Mouse (Mus musculus): ENCODE measurements around the gene R3hcc1l. TPM values are rescaled to one million over a fixed set of nuclear protein-coding genes. Genes with fewer than 3 reads are reported as not detected.

The R3hcc1l gene
- polyA plus RNA-seq, 1 experiment from 2014 or later, result 15.4 TPM

- Histone ChIP-seq H3K27me3 (ENCODE audit: insufficient read depth, poor library complexity, severe bottlenecking) (peaks cover 42% of the 10 kb centered on the region), H3K4me1 (replicated peaks) (peaks cover 16% of the 10 kb centered on the region), H3K36me3 (no peaks in the 10 kb centered on the region), H3K27ac (peak within 1 kb of the TSS; percentile 57; the same call in 1 of the 2 replicates), H3K9me3 (no peaks in the 10 kb centered on the region), H3K4me3 (peak within 1 kb of the TSS; percentile 50)
- DNase-seq (ENCODE audit: low spot score), result peak; percentile 26
- WGBS, result 1% methylated on average over 37 of the region's 37 CpGs
Observed at GRCm38 (mm10) chr19:42612654-42613053, 94.1 kb downstream of the R3hcc1l start, which contains the start of gene Loxl4. Gene Loxl4, minus strand, starts transcription at chr19:42612813.

GRCm38 (mm10) chr19:42613116-42613515, 94.6 kb downstream of the R3hcc1l start:
- Histone ChIP-seq H3K4me3 (peak overlapping the region; percentile 50), H3K9me3 (no peaks in the 10 kb centered on the region), H3K27ac (peak overlapping the region; percentile 57; the same call in 1 of the 2 replicates), H3K4me1 (replicated peaks) (peaks cover 16% of the 10 kb centered on the region), H3K27me3 (ENCODE audit: insufficient read depth, poor library complexity, severe bottlenecking) (peaks cover 42% of the 10 kb centered on the region), H3K36me3 (no peaks in the 10 kb centered on the region)
- no peak for DNase-seq (ENCODE audit: low spot score)
- 31% methylated on average over 7 of the region's 7 CpGs for WGBS

- Histone ChIP-seq H3K4me1 (replicated peaks) (peaks cover 16% of the 10 kb centered on the region), H3K9me3 (no peaks in the 10 kb centered on the region), H3K27me3 (ENCODE audit: insufficient read depth, poor library complexity, severe bottlenecking) (peaks cover 42% of the 10 kb centered on the region), H3K36me3 (no peaks in the 10 kb centered on the region), H3K4me3 (no peak overlapping the region), H3K27ac (no peak overlapping the region)
- WGBS, result 76% methylated on average over 7 of the region's 7 CpGs
- no peak for DNase-seq (ENCODE audit: low spot score)
Observed at GRCm38 (mm10) chr19:42613647-42614225, 95.2 kb downstream of the R3hcc1l start.

- WGBS, result 85% methylated on average over 6 of the region's 6 CpGs
- DNase-seq (ENCODE audit: low spot score), result no peak
Observed at GRCm38 (mm10) chr19:42628068-42628467, 109.5 kb downstream of the R3hcc1l start.

GRCm38 (mm10) chr19:42631541-42631961, 113.0 kb downstream of the R3hcc1l start:
- 25% methylated on average over 8 of the region's 8 CpGs for WGBS
- peak overlapping the region; percentile 51 for H3K27ac ChIP-seq
- no peak for DNase-seq (ENCODE audit: low spot score)

More at GRCm38 (mm10) chr19:42628068-42628467, 109.5 kb downstream of the R3hcc1l start:
- Histone ChIP-seq H3K4me1 (replicated peaks) (peaks cover 10% of the 10 kb centered on the region), H3K36me3 (no peaks in the 10 kb centered on the region), H3K9me3 (no peaks in the 10 kb centered on the region), H3K4me3 (no peak overlapping the region), H3K27me3 (ENCODE audit: insufficient read depth, poor library complexity, severe bottlenecking) (peaks cover 5% of the 10 kb centered on the region), H3K27ac (no peak overlapping the region)

GRCm38 (mm10) chr19:42632301-42632700, 113.7 kb downstream of the R3hcc1l start:
- WGBS, result 75% methylated on average over 4 of the region's 4 CpGs
- H3K4me1 ChIP-seq (replicated peaks), result peaks cover 10% of the 10 kb centered on the region
- H3K27me3 ChIP-seq (ENCODE audit: insufficient read depth, poor library complexity, severe bottlenecking), result peaks cover 5% of the 10 kb centered on the region
- no peak overlapping the region for H3K4me3 ChIP-seq
- no peak for DNase-seq (ENCODE audit: low spot score)
- H3K9me3 ChIP-seq, result no peaks in the 10 kb centered on the region
- no peaks in the 10 kb centered on the region for H3K36me3 ChIP-seq
- no peak overlapping the region for H3K27ac ChIP-seq

More at GRCm38 (mm10) chr19:42631541-42631961, 113.0 kb downstream of the R3hcc1l start:
- peaks cover 10% of the 10 kb centered on the region for H3K4me1 ChIP-seq (replicated peaks)
- no peaks in the 10 kb centered on the region for H3K36me3 ChIP-seq
- H3K9me3 ChIP-seq, result no peaks in the 10 kb centered on the region
- peaks cover 5% of the 10 kb centered on the region for H3K27me3 ChIP-seq (ENCODE audit: insufficient read depth, poor library complexity, severe bottlenecking)
- H3K4me3 ChIP-seq, result no peak overlapping the region

GRCm38 (mm10) chr19:42633650-42634049, 115.1 kb downstream of the R3hcc1l start:
- H3K27ac ChIP-seq, result no peak overlapping the region
- WGBS, result 75% methylated on average over 2 of the region's 2 CpGs
- DNase-seq (ENCODE audit: low spot score), result no peak

GRCm38 (mm10) chr19:42636631-42637030, 118.1 kb downstream of the R3hcc1l start:
- 54% methylated on average over 11 of the region's 11 CpGs for WGBS
- Histone ChIP-seq H3K27me3 (ENCODE audit: insufficient read depth, poor library complexity, severe bottlenecking) (peaks cover 5% of the 10 kb centered on the region), H3K4me1 (replicated peaks) (peaks cover 15% of the 10 kb centered on the region), H3K27ac (no peak overlapping the region), H3K36me3 (no peaks in the 10 kb centered on the region), H3K4me3 (no peak overlapping the region), H3K9me3 (no peaks in the 10 kb centered on the region)
- DNase-seq (ENCODE audit: low spot score), result peak; percentile 41

More at GRCm38 (mm10) chr19:42633650-42634049, 115.1 kb downstream of the R3hcc1l start:
- Histone ChIP-seq H3K27me3 (ENCODE audit: insufficient read depth, poor library complexity, severe bottlenecking) (peaks cover 5% of the 10 kb centered on the region), H3K9me3 (no peaks in the 10 kb centered on the region), H3K4me1 (replicated peaks) (peaks cover 13% of the 10 kb centered on the region), H3K4me3 (no peak overlapping the region), H3K36me3 (no peaks in the 10 kb centered on the region)

- H3K27ac ChIP-seq, result peak overlapping the region; percentile 24; the same call in 1 of the 2 replicates
- 44% methylated on average over 8 of the region's 8 CpGs for WGBS
- peak; percentile 52 for DNase-seq (ENCODE audit: low spot score)
- H3K27me3 ChIP-seq (ENCODE audit: insufficient read depth, poor library complexity, severe bottlenecking), result no peaks in the 10 kb centered on the region
- no peak overlapping the region for H3K4me3 ChIP-seq
- no peaks in the 10 kb centered on the region for H3K9me3 ChIP-seq
- H3K36me3 ChIP-seq, result no peaks in the 10 kb centered on the region
- peaks cover 12% of the 10 kb centered on the region for H3K4me1 ChIP-seq (replicated peaks)
Observed at GRCm38 (mm10) chr19:42638604-42639481, 120.3 kb downstream of the R3hcc1l start.

- Histone ChIP-seq H3K4me1 (replicated peaks) (peaks cover 12% of the 10 kb centered on the region), H3K36me3 (no peaks in the 10 kb centered on the region), H3K4me3 (no peak overlapping the region), H3K27me3 (ENCODE audit: insufficient read depth, poor library complexity, severe bottlenecking) (no peaks in the 10 kb centered on the region), H3K9me3 (no peaks in the 10 kb centered on the region), H3K27ac (peak overlapping the region; percentile 24; the same call in 1 of the 2 replicates)
- 81% methylated on average over 8 of the region's 8 CpGs for WGBS
- no peak for DNase-seq (ENCODE audit: low spot score)
Observed at GRCm38 (mm10) chr19:42639544-42639943, 121.0 kb downstream of the R3hcc1l start.

GRCm38 (mm10) chr19:42640211-42640610, 121.7 kb downstream of the R3hcc1l start:
- H3K27me3 ChIP-seq (ENCODE audit: insufficient read depth, poor library complexity, severe bottlenecking), result no peaks in the 10 kb centered on the region
- H3K36me3 ChIP-seq, result no peaks in the 10 kb centered on the region
- no peak overlapping the region for H3K27ac ChIP-seq
- 87% methylated on average over 9 of the region's 9 CpGs for WGBS
- 0 out of 2 replicates have a peak, but pooled peaks cover 2% of the 10 kb centered on the region for H3K9me3 ChIP-seq
- peaks cover 12% of the 10 kb centered on the region for H3K4me1 ChIP-seq (replicated peaks)
- DNase-seq (ENCODE audit: low spot score), result peak; percentile 1
- H3K4me3 ChIP-seq, result no peak overlapping the region

All from hindbrain, embryonic 10.5 days (tissue).